Mouse (Mus musculus): ENCODE measurements around the gene Gm10309.

GRCm38 (mm10) chr17:86471684-86472083 is 33.3 kb downstream of the Gm10309 start:
- no peak for TF ChIP-seq POLR2A (IDR thresholded peaks at IDR 0.05; ENCODE audit: borderline replicate concordance, control insufficient read depth, low read depth, low read length)
- peak; percentile 60 for TF ChIP-seq CTCF (IDR thresholded peaks at IDR 0.05; ENCODE audit: control insufficient read depth, insufficient read depth, low read length)

Data from bone marrow, adult 2 months (tissue).